Mouse (Mus musculus): ENCODE measurements around the gene Psmd11. TPM values are rescaled to one million over a fixed set of nuclear protein-coding genes. Genes with fewer than 3 reads are reported as not detected.
"Not testable (repeated sequence)": the region's sequence is repeated elsewhere in the genome, so short reads cannot be mapped to it uniquely, and the experiment has no call there.

Gene Psmd11
- polyA plus RNA-seq, 1 experiment from 2014 or later: 296 TPM

GRCm38 (mm10) chr11:80386790-80387189 lies 41.6 kb upstream of the Psmd11 start:
- Histone ChIP-seq H3K27ac (ENCODE audit: low read depth) (no peak overlapping the region), H3K9me3 (ENCODE audit: low read depth, low read length) (no peaks in the 10 kb centered on the region), H3K4me3 (ENCODE audit: low read depth, low read length) (peak overlapping the region; percentile 95; the same call in 1 of the 2 replicates), H3K4me1 (ENCODE audit: insufficient read depth) (peaks cover 11% of the 10 kb centered on the region; the same call in 1 of the 2 replicates), H3K27me3 (ENCODE audit: insufficient read depth, low read length) (no peaks in the 10 kb centered on the region), H3K36me3 (ENCODE audit: insufficient read depth) (peaks cover 66% of the 10 kb centered on the region), H3K4me2 (peak overlapping the region; percentile 39), H3K9ac (no peak overlapping the region)
- ATAC-seq (ENCODE audit: insufficient read depth) (no peak), DNase-seq (no peak)
- WGBS: 74% methylated on average over 2 of the region's 2 CpGs
- TF ChIP-seq CTCF (IDR thresholded peaks at IDR 0.05; ENCODE audit: low read depth): no peak

- H3K36me3 ChIP-seq (ENCODE audit: insufficient read depth): peaks cover 86% of the 10 kb centered on the region
- no peak overlapping the region for H3K4me2 ChIP-seq
- H3K27me3 ChIP-seq (ENCODE audit: insufficient read depth, low read length): no peaks in the 10 kb centered on the region
- ATAC-seq (ENCODE audit: insufficient read depth) (no peak), DNase-seq (no peak)
- WGBS: 75% methylated on average over 1 of the region's 1 CpGs
- H3K9me3 ChIP-seq (ENCODE audit: low read depth, low read length): no peaks in the 10 kb centered on the region
- no peak overlapping the region for H3K9ac ChIP-seq
- no peak for TF ChIP-seq CTCF (IDR thresholded peaks at IDR 0.05; ENCODE audit: low read depth)
- no peak overlapping the region for H3K4me3 ChIP-seq (ENCODE audit: low read depth, low read length)
- no peak overlapping the region for H3K27ac ChIP-seq (ENCODE audit: low read depth)
- H3K4me1 ChIP-seq (ENCODE audit: insufficient read depth): peaks cover 11% of the 10 kb centered on the region; the same call in 1 of the 2 replicates
Observed at GRCm38 (mm10) chr11:80389885-80390284, 38.5 kb upstream of the Psmd11 start.

GRCm38 (mm10) chr11:80391407-80392120 lies 36.9 kb upstream of the Psmd11 start:
- Histone ChIP-seq H3K36me3 (ENCODE audit: insufficient read depth) (peaks cover 86% of the 10 kb centered on the region), H3K9me3 (ENCODE audit: low read depth, low read length) (no peaks in the 10 kb centered on the region), H3K4me2 (no peak overlapping the region), H3K27ac (ENCODE audit: low read depth) (no peak overlapping the region), H3K4me3 (ENCODE audit: low read depth, low read length) (no peak overlapping the region), H3K27me3 (ENCODE audit: insufficient read depth, low read length) (no peaks in the 10 kb centered on the region), H3K4me1 (ENCODE audit: insufficient read depth) (no peaks in the 10 kb centered on the region), H3K9ac (no peak overlapping the region)
- DNase-seq: no peak
- no peak for TF ChIP-seq CTCF (IDR thresholded peaks at IDR 0.05; ENCODE audit: low read depth)
- no peak for ATAC-seq (ENCODE audit: insufficient read depth)
- WGBS: 89% methylated on average over 2 of the region's 2 CpGs

GRCm38 (mm10) chr11:80395930-80396329 lies 32.5 kb upstream of the Psmd11 start:
- DNase-seq (no peak), ATAC-seq (ENCODE audit: insufficient read depth) (no peak)
- Histone ChIP-seq H3K27me3 (ENCODE audit: insufficient read depth, low read length) (no peaks in the 10 kb centered on the region), H3K4me3 (ENCODE audit: low read depth, low read length) (no peak overlapping the region), H3K4me2 (no peak overlapping the region), H3K9me3 (ENCODE audit: low read depth, low read length) (no peaks in the 10 kb centered on the region), H3K36me3 (ENCODE audit: insufficient read depth) (peaks cover 83% of the 10 kb centered on the region), H3K27ac (ENCODE audit: low read depth) (no peak overlapping the region), H3K9ac (no peak overlapping the region), H3K4me1 (ENCODE audit: insufficient read depth) (no peaks in the 10 kb centered on the region)
- whole genome bisulfite sequencing: 94% methylated on average over 3 of the region's 3 CpGs
- TF ChIP-seq CTCF (IDR thresholded peaks at IDR 0.05; ENCODE audit: low read depth): no peak

- no peak for DNase-seq
- WGBS: 85% methylated on average over 4 of the region's 4 CpGs
- Histone ChIP-seq H3K4me2 (no peak overlapping the region), H3K4me1 (ENCODE audit: insufficient read depth) (no peaks in the 10 kb centered on the region), H3K4me3 (ENCODE audit: low read depth, low read length) (no peak overlapping the region), H3K27ac (ENCODE audit: low read depth) (no peak overlapping the region), H3K9me3 (ENCODE audit: low read depth, low read length) (no peaks in the 10 kb centered on the region), H3K36me3 (ENCODE audit: insufficient read depth) (peaks cover 81% of the 10 kb centered on the region), H3K9ac (no peak overlapping the region), H3K27me3 (ENCODE audit: insufficient read depth, low read length) (no peaks in the 10 kb centered on the region)
- ATAC-seq (ENCODE audit: insufficient read depth): no peak
- TF ChIP-seq CTCF (IDR thresholded peaks at IDR 0.05; ENCODE audit: low read depth): no peak
Observed at GRCm38 (mm10) chr11:80396617-80397016, 31.8 kb upstream of the Psmd11 start.

- not testable (repeated sequence) for DNase-seq; H3K4me3 ChIP-seq (ENCODE audit: low read depth, low read length); H3K9me3 ChIP-seq (ENCODE audit: low read depth, low read length); H3K27me3 ChIP-seq (ENCODE audit: insufficient read depth, low read length); ATAC-seq (ENCODE audit: insufficient read depth); H3K27ac ChIP-seq (ENCODE audit: low read depth); H3K4me2 ChIP-seq; H3K4me1 ChIP-seq (ENCODE audit: insufficient read depth); H3K9ac ChIP-seq
- WGBS: 98% methylated on average over 6 of the region's 6 CpGs
- peaks cover 64% of the 10 kb centered on the region for H3K36me3 ChIP-seq (ENCODE audit: insufficient read depth)
Observed at GRCm38 (mm10) chr11:80407878-80408277, 20.5 kb upstream of the Psmd11 start.

GRCm38 (mm10) chr11:80410377-80410776 lies 18.0 kb upstream of the Psmd11 start:
- DNase-seq: no peak
- Histone ChIP-seq H3K27ac (ENCODE audit: low read depth) (no peak overlapping the region), H3K36me3 (ENCODE audit: insufficient read depth) (peaks cover 53% of the 10 kb centered on the region)

More at GRCm38 (mm10) chr11:80410377-80410776, 18.0 kb upstream of the Psmd11 start:
- H3K27me3 ChIP-seq (ENCODE audit: insufficient read depth, low read length): no peaks in the 10 kb centered on the region
- 88% methylated on average over 2 of the region's 2 CpGs for WGBS
- ATAC-seq (ENCODE audit: insufficient read depth): no peak
- H3K4me2 ChIP-seq: no peak overlapping the region
- H3K9ac ChIP-seq: no peak overlapping the region
- no peak overlapping the region for H3K4me3 ChIP-seq (ENCODE audit: low read depth, low read length)
- no peaks in the 10 kb centered on the region for H3K4me1 ChIP-seq (ENCODE audit: insufficient read depth)
- H3K9me3 ChIP-seq (ENCODE audit: low read depth, low read length): no peaks in the 10 kb centered on the region
- no peak for TF ChIP-seq CTCF (IDR thresholded peaks at IDR 0.05; ENCODE audit: low read depth)

Measured in lung, embryonic 14.5 days (tissue).